17 mouse cellular contexts compared by ENCODE assay signal in genomic region chr5:72560976-72561628, GRCm38 (mm10). TPM values are rescaled to one million over a fixed set of nuclear protein-coding genes. Genes with fewer than 3 reads are reported as not detected.
"Had no signal": no experiment of that assay in that cellular context is flagged by ENCODE, and none has a peak within 500 bp of the region (broad histone marks: within the 10 kb centered on the region; RNA-seq: fewer than 3 reads in every experiment).

No protein-coding gene starts in this region.

- DNase-seq: kidney, adult 18-20 months; kidney, adult 9 months; kidney, postnatal 14 days; layer of hippocampus, adult 9-11 months; liver; liver, embryonic 13.5 days; liver, postnatal 0 days; lung, embryonic 14.5 days; lung, postnatal 36 days; thymus, adult 2 months; thymus, postnatal 14 days; thymus, postnatal 4 days had no signal

- ATAC-seq: liver, postnatal 0 days; lung, postnatal 0 days; midbrain, embryonic 13.5 days; midbrain, embryonic 16.5 days had no signal

RNA-seq across cellular contexts. Expression of gene Zar1, which starts 20.0 kb away (rescaled TPM):
- total RNA-seq: left cerebral cortex, adult 18-20 months had no signal

RNA-seq across cellular contexts. Expression of gene Gm5868, which starts 26.2 kb away (rescaled TPM):
- total RNA-seq: left cerebral cortex, adult 18-20 months had no signal

RNA-seq across cellular contexts. Expression of gene Corin, which starts 56.8 kb away (rescaled TPM):
- total RNA-seq: layer of hippocampus, postnatal 25 days had no signal
